Mouse (Mus musculus): ENCODE measurements around the gene Gm28048.

GRCm38 (mm10) chr11:22978215-22978614, 3.7 kb downstream of the Gm28048 start:
- TF ChIP-seq CTCF (IDR thresholded peaks at IDR 0.05; ENCODE audit: low read depth) (no peak), EP300 (optimal IDR thresholded peaks at IDR 0.05) (no peak)
